Mouse (Mus musculus) CH12.LX (cell line): Measurements from ENCODE around the gene Zfp932. TPM values are rescaled to one million over a fixed set of nuclear protein-coding genes. Genes with fewer than 3 reads are reported as not detected.

Source experiments
- CTCF ChIP-seq, 2 experiments: IDR thresholded peaks in 1 of 2; conservative IDR thresholded peaks in 1 of 2; 2 replicates each; pipeline ENCODE4 v1.5.1; 2011 to 2012; ENCODE audit warnings: low read depth in 2 of 2, low read length in 2 of 2, improper control_type of control experiment in 1 of 2, inconsistent platforms in 1 of 2, mild to moderate bottlenecking in 1 of 2, moderate library complexity in 1 of 2
- E2F4 ChIP-seq: IDR thresholded peaks from 2 replicates; pipeline ENCODE4 v1.6.1; 2011; ENCODE audit warnings: low read depth, low read length, improper control_type of control experiment; ENCODE audit not compliant: insufficient replicate concordance
- GABPA ChIP-seq: IDR thresholded peaks from 2 replicates; pipeline ENCODE4 v1.6.1; 2012; ENCODE audit warnings: low read depth, low read length, improper control_type of control experiment, inconsistent platforms; ENCODE audit not compliant: insufficient replicate concordance
- HCFC1 ChIP-seq: IDR thresholded peaks from 2 replicates; pipeline ENCODE4 v1.6.1; 2012; ENCODE audit warnings: low read depth, mild to moderate bottlenecking, inconsistent platforms, low read length, improper control_type of control experiment
- MXI1 ChIP-seq: IDR thresholded peaks from 2 replicates; pipeline ENCODE4 v1.6.1; 2011; ENCODE audit warnings: mild to moderate bottlenecking, low read depth, low read length, improper control_type of control experiment
- POLR2A ChIP-seq: IDR thresholded peaks from 2 replicates; pipeline ENCODE4 v1.6.1; 2011; ENCODE audit warnings: low read depth, mild to moderate bottlenecking, improper control_type of control experiment, low read length
- RCOR1 ChIP-seq: conservative IDR thresholded peaks from 2 replicates; pipeline ENCODE4 v1.6.1; 2012; ENCODE audit warnings: low read depth, mild to moderate bottlenecking, inconsistent platforms, low read length, improper control_type of control experiment
- UBTF ChIP-seq: IDR thresholded peaks from 2 replicates; pipeline ENCODE4 v1.6.1; 2012; ENCODE audit warnings: low read depth, mild to moderate bottlenecking, inconsistent platforms, low read length, improper control_type of control experiment, moderate library complexity
- USF1 ChIP-seq: IDR thresholded peaks from 2 replicates; pipeline ENCODE4 v1.6.1; 2014; ENCODE audit warnings: low read depth, mild to moderate bottlenecking, inconsistent platforms, low read length, improper control_type of control experiment
- ZMIZ1 ChIP-seq: IDR thresholded peaks from 2 replicates; pipeline ENCODE4 v1.6.1; 2012; ENCODE audit warnings: low read depth, mild to moderate bottlenecking, inconsistent platforms, low read length, improper control_type of control experiment
- polyA plus RNA-seq: library from polyadenylated mRNA; unstranded; fragments of >175 nt; gene quantifications from 2 replicates; pipeline ENCODE4 v1.2.1, GENCODE M21; 2012; ENCODE audit warnings: low read depth; ENCODE audit not compliant: insufficient read length
- total RNA-seq, 2 experiments: library from RNA; depleted of rRNA; stranded (reverse); fragments of 300-350 nt in 1 of 2; fragments of >200 nt in 1 of 2; gene quantifications; 2 replicates each; pipeline ENCODE4 v1.2.3; 2012 to 2014

Gene Zfp932
- total and polyA plus RNA-seq, 3 experiments: 16.0 to 36.8 (median 25.2) TPM

- TF ChIP-seq CTCF (conservative IDR thresholded peaks at IDR 0.05 in 1 of 2, IDR thresholded peaks at IDR 0.05 in 1 of 2; ENCODE audit: low read depth in 2 of 2, low read length in 2 of 2) (no peak), UBTF (no peak), GABPA (no peak), POLR2A (peak; percentile 87), E2F4 (no peak), USF1 (no peak), ZMIZ1 (no peak), MXI1 (no peak), HCFC1 (no peak; the same call in 1 of the 2 replicates), RCOR1 (no peak)
Measured at GRCm38 (mm10) chr5:110057637-110058408, 61.5 kb downstream of the Zfp932 start (continued).

Other genes starting within 250 kb of the Zfp932 start
- gene 4930522L14Rik, start 244.6 kb upstream of the Zfp932 start, total RNA-seq (2012; rRNA removed): 11.1 and 11.5 TPM in 2 replicates
- 21.9 and 30.6 TPM in 2 replicates for gene 4930522L14Rik, start 244.6 kb upstream of the Zfp932 start, total RNA-seq (2014; rRNA removed)
- 5.6 and 7.1 TPM in 2 replicates for gene 4930522L14Rik, start 244.6 kb upstream of the Zfp932 start, polyA plus RNA-seq
- 6.0 and 10.2 TPM in 2 replicates for gene Gm15446, start 73.1 kb upstream of the Zfp932 start, total RNA-seq (2012; rRNA removed)
- gene Gm15446, start 73.1 kb upstream of the Zfp932 start, total RNA-seq (2014; rRNA removed): 11.9 and 15.2 TPM in 2 replicates
- gene Gm15446, start 73.1 kb upstream of the Zfp932 start, polyA plus RNA-seq: 6.2 and 19.0 TPM in 2 replicates
- gene Gm17655, start 76.0 kb downstream of the Zfp932 start, total RNA-seq (2012; rRNA removed): 2.3 and 5.7 TPM in 2 replicates
- gene Gm17655, start 76.0 kb downstream of the Zfp932 start, total RNA-seq (2014; rRNA removed): 4.7 and 5.1 TPM in 2 replicates
- gene Gm17655, start 76.0 kb downstream of the Zfp932 start, polyA plus RNA-seq: 1.9 and 2.6 TPM in 2 replicates
- gene Gm35315, start 97.9 kb downstream of the Zfp932 start, total RNA-seq (2012; rRNA removed): 2.3 and 2.6 TPM in 2 replicates
- 3.7 and 4.0 TPM in 2 replicates for gene Gm35315, start 97.9 kb downstream of the Zfp932 start, total RNA-seq (2014; rRNA removed)
- gene Gm35315, start 97.9 kb downstream of the Zfp932 start, polyA plus RNA-seq: 3.3 TPM in 2 replicates
- gene Plcxd1, start 103.4 kb downstream of the Zfp932 start, total RNA-seq (2012; rRNA removed): 0.64 and 0.67 TPM in 2 replicates
- not detected in 2 replicates for gene Plcxd1, start 103.4 kb downstream of the Zfp932 start, total RNA-seq (2014; rRNA removed)
- gene Plcxd1, start 103.4 kb downstream of the Zfp932 start, polyA plus RNA-seq: 0.98 and 1.3 TPM in 2 replicates
- gene Gtpbp6, start 111.7 kb downstream of the Zfp932 start, total RNA-seq (2012; rRNA removed): 39.6 and 40.1 TPM in 2 replicates
- 12.2 and 14.4 TPM in 2 replicates for gene Gtpbp6, start 111.7 kb downstream of the Zfp932 start, total RNA-seq (2014; rRNA removed)
- gene Gtpbp6, start 111.7 kb downstream of the Zfp932 start, polyA plus RNA-seq: 24.5 and 27.9 TPM in 2 replicates
- 4.3 and 5.9 TPM in 2 replicates for gene Zfp605, start 113.6 kb downstream of the Zfp932 start, total RNA-seq (2012; rRNA removed)
- 4.2 and 5.3 TPM in 2 replicates for gene Zfp605, start 113.6 kb downstream of the Zfp932 start, total RNA-seq (2014; rRNA removed)
- gene Zfp605, start 113.6 kb downstream of the Zfp932 start, polyA plus RNA-seq: 3.6 and 3.9 TPM in 2 replicates
- 33.6 and 40.8 TPM in 2 replicates for gene Chfr, start 139.3 kb downstream of the Zfp932 start, total RNA-seq (2012; rRNA removed)
- gene Chfr, start 139.3 kb downstream of the Zfp932 start, total RNA-seq (2014; rRNA removed): 23.8 and 23.9 TPM in 2 replicates
- 36.0 and 38.5 TPM in 2 replicates for gene Chfr, start 139.3 kb downstream of the Zfp932 start, polyA plus RNA-seq
- gene Golga3, start 180.2 kb downstream of the Zfp932 start, total RNA-seq (2012; rRNA removed): 15.0 and 15.7 TPM in 2 replicates
- 10.0 and 10.8 TPM in 2 replicates for gene Golga3, start 180.2 kb downstream of the Zfp932 start, total RNA-seq (2014; rRNA removed)
- gene Golga3, start 180.2 kb downstream of the Zfp932 start, polyA plus RNA-seq: 18.0 and 18.2 TPM in 2 replicates
- gene Ankle2, start 234.5 kb downstream of the Zfp932 start, total RNA-seq (2012; rRNA removed): 30.8 and 33.2 TPM in 2 replicates
- 35.3 and 40.5 TPM in 2 replicates for gene Ankle2, start 234.5 kb downstream of the Zfp932 start, total RNA-seq (2014; rRNA removed)
- gene Ankle2, start 234.5 kb downstream of the Zfp932 start, polyA plus RNA-seq: 35.7 and 37.1 TPM in 2 replicates